Mouse (Mus musculus) midbrain, postnatal 0 days (tissue): Measurements from ENCODE around the gene Rgs3. TPM values are rescaled to one million over a fixed set of nuclear protein-coding genes. Genes with fewer than 3 reads are reported as not detected.

Source experiments
- ATAC-seq: fragments of 200-750 bp; cut with Nextera tagmentation; 2 replicates; pipeline ENCODE4 v1.8.0; 2017; ENCODE audit warnings: moderate number of reproducible peaks, mild to moderate bottlenecking, moderate TSS enrichment, moderate library complexity; ENCODE audit not compliant: low FRiP score
- DNase-seq: peaks from one replicate; pipeline ENCODE4 v3.0.0-alpha.2; 2015; ENCODE audit warnings: low spot score
- H3K27ac ChIP-seq: fragments of 300-500 bp; sonication (generic); 2 replicates; pipeline ENCODE4 v1.5.1; 2014; ENCODE audit warnings: low read depth, mild to moderate bottlenecking, low read length, mixed read lengths
- H3K27me3 ChIP-seq: fragments of 300-500 bp; sonication (generic); 2 replicates; pipeline ENCODE4 v1.6.1; 2014; ENCODE audit warnings: low read length, control low read depth, mixed read lengths; ENCODE audit not compliant: insufficient read depth
- H3K36me3 ChIP-seq: fragments of 300-500 bp; sonication (generic); 2 replicates; pipeline ENCODE4 v1.6.1; 2014; ENCODE audit warnings: low read length, control low read depth, mixed read lengths; ENCODE audit not compliant: insufficient read depth
- H3K4me1 ChIP-seq: fragments of 300-500 bp; sonication (generic); 2 replicates; pipeline ENCODE4 v1.6.1; 2014; ENCODE audit warnings: mild to moderate bottlenecking, control low read depth, antibody characterized with exemption, low read length, mixed read lengths; ENCODE audit not compliant: insufficient read depth
- H3K4me2 ChIP-seq: fragments of 300-500 bp; sonication (generic); 2 replicates; pipeline ENCODE4 v1.6.1; 2014; ENCODE audit warnings: low read depth, mild to moderate bottlenecking, low read length, mixed read lengths; ENCODE audit not compliant: poor library complexity, severe bottlenecking
- H3K4me3 ChIP-seq: fragments of 300-500 bp; sonication (generic); 2 replicates; pipeline ENCODE4 v1.5.1; 2014; ENCODE audit warnings: low read depth, mild to moderate bottlenecking, low read length, moderate library complexity
- H3K9ac ChIP-seq: fragments of 300-500 bp; sonication (generic); replicated peaks from 2 replicates; pipeline ENCODE4 v1.6.1; 2014; ENCODE audit warnings: mild to moderate bottlenecking, low read length, moderate library complexity, mixed read lengths; ENCODE audit not compliant: poor library complexity, severe bottlenecking
- H3K9me3 ChIP-seq: fragments of 300-500 bp; sonication (generic); 2 replicates; pipeline ENCODE4 v1.6.1; 2016; ENCODE audit warnings: low read length, control low read depth
- CTCF ChIP-seq: IDR thresholded peaks from 2 replicates; pipeline ENCODE4 v1.5.1; 2016; ENCODE audit warnings: antibody characterized with exemption, mild to moderate bottlenecking
- WGBS: fragments of 180-500 bp; shearing (Covaris S2); extraction: QIAGEN DNeasy Blood & Tissue Kit; methylation state at CpG from one replicate; pipeline ENCODE4 v1.1.7; 2014; 5-methylcytosine and 5-hydroxymethylcytosine counted together
- polyA plus RNA-seq: library from polyadenylated mRNA; unstranded; fragments of >200 nt; fragmentation: Nextera tagmentation; extraction: Ambion mirVana; gene quantifications from 2 replicates; pipeline ENCODE4 v1.2.1, GENCODE M21; 2015
- total RNA-seq: library from RNA; depleted of rRNA; stranded (reverse); fragments of >200 nt; gene quantifications from 2 replicates; pipeline ENCODE4 v1.2.3, GENCODE M21; 2014

The Rgs3 gene
- total and polyA plus RNA-seq, 2 experiments from 2014 or later: 55.6 to 89.4 TPM

GRCm38 (mm10) chr4:62731531-62732063, 171.9 kb downstream of the Rgs3 start:
- 82% methylated on average over 6 of the region's 6 CpGs for WGBS
- DNase-seq (no peak), ATAC-seq (no peak)

GRCm38 (mm10) chr4:62732096-62732495, 172.4 kb downstream of the Rgs3 start:
- WGBS: 75% methylated on average over 7 of the region's 7 CpGs
- TF ChIP-seq CTCF: no peak
- DNase-seq (no peak), ATAC-seq (no peak)
- no peak overlapping the region for H3K4me3 ChIP-seq
- no peaks in the 10 kb centered on the region for H3K9me3 ChIP-seq
- no peak overlapping the region for H3K9ac ChIP-seq
- no peak overlapping the region for H3K27ac ChIP-seq
- no peaks in the 10 kb centered on the region for H3K27me3 ChIP-seq
- no peaks in the 10 kb centered on the region for H3K36me3 ChIP-seq
- no peak overlapping the region for H3K4me2 ChIP-seq
- no peaks in the 10 kb centered on the region; the same call in 1 of the 2 replicates for H3K4me1 ChIP-seq

More at GRCm38 (mm10) chr4:62731531-62732063, 171.9 kb downstream of the Rgs3 start:
- no peak for TF ChIP-seq CTCF
- no peaks in the 10 kb centered on the region for H3K36me3 ChIP-seq
- H3K4me3 ChIP-seq: no peak overlapping the region
- H3K9ac ChIP-seq: no peak overlapping the region
- H3K27me3 ChIP-seq: no peaks in the 10 kb centered on the region
- H3K4me2 ChIP-seq: no peak overlapping the region
- no peaks in the 10 kb centered on the region; the same call in 1 of the 2 replicates for H3K4me1 ChIP-seq
- H3K9me3 ChIP-seq: no peaks in the 10 kb centered on the region
- no peak overlapping the region for H3K27ac ChIP-seq

- Histone ChIP-seq H3K9ac (no peak overlapping the region), H3K27ac (no peak overlapping the region), H3K4me3 (no peak overlapping the region), H3K27me3 (no peaks in the 10 kb centered on the region), H3K36me3 (no peaks in the 10 kb centered on the region), H3K4me1 (no peaks in the 10 kb centered on the region; the same call in 1 of the 2 replicates), H3K4me2 (no peak overlapping the region), H3K9me3 (no peaks in the 10 kb centered on the region)
- TF ChIP-seq CTCF: no peak
- ATAC-seq (no peak), DNase-seq (no peak)
- WGBS: 64% methylated on average over 2 of the region's 2 CpGs
Measured at GRCm38 (mm10) chr4:62732840-62733239, 173.2 kb downstream of the Rgs3 start.

- Histone ChIP-seq H3K4me1 (no peaks in the 10 kb centered on the region; the same call in 1 of the 2 replicates), H3K36me3 (no peaks in the 10 kb centered on the region), H3K9ac (no peak overlapping the region), H3K4me2 (no peak overlapping the region), H3K4me3 (no peak overlapping the region), H3K27me3 (no peaks in the 10 kb centered on the region), H3K9me3 (no peaks in the 10 kb centered on the region), H3K27ac (no peak overlapping the region)
- no peak for DNase-seq
- 88% methylated on average over 3 of the region's 4 CpGs for WGBS
- no peak for ATAC-seq
- no peak for TF ChIP-seq CTCF
Measured at GRCm38 (mm10) chr4:62733938-62734337, 174.3 kb downstream of the Rgs3 start.

GRCm38 (mm10) chr4:62735291-62735690, 175.6 kb downstream of the Rgs3 start:
- Histone ChIP-seq H3K4me3 (no peak overlapping the region), H3K27ac (no peak overlapping the region), H3K9ac (no peak overlapping the region), H3K36me3 (no peaks in the 10 kb centered on the region), H3K27me3 (no peaks in the 10 kb centered on the region), H3K4me2 (no peak overlapping the region), H3K4me1 (no peaks in the 10 kb centered on the region; the same call in 1 of the 2 replicates), H3K9me3 (no peaks in the 10 kb centered on the region)
- 77% methylated on average over 8 of the region's 8 CpGs for WGBS
- DNase-seq (no peak), ATAC-seq (no peak)
- no peak for TF ChIP-seq CTCF

GRCm38 (mm10) chr4:62735878-62736277, 176.2 kb downstream of the Rgs3 start:
- Histone ChIP-seq H3K4me3 (no peak overlapping the region), H3K4me1 (no peaks in the 10 kb centered on the region; the same call in 1 of the 2 replicates), H3K36me3 (no peaks in the 10 kb centered on the region), H3K27ac (no peak overlapping the region), H3K9me3 (no peaks in the 10 kb centered on the region), H3K9ac (no peak overlapping the region), H3K27me3 (no peaks in the 10 kb centered on the region), H3K4me2 (no peak overlapping the region)
- WGBS: 52% methylated on average over 9 of the region's 9 CpGs
- no peak for TF ChIP-seq CTCF
- ATAC-seq (no peak), DNase-seq (peak; percentile 56)
